Mouse (Mus musculus) MEL-GATA-1-ER (cell line): ENCODE results near the gene Gm8994.

Experiments used
- DNase-seq: peaks from one replicate; pipeline ENCODE4 v3.0.0-alpha.2; 2012; ENCODE audit warnings: low read depth; ENCODE audit errors: extremely low read depth

Gene Gm8994

DNA sequence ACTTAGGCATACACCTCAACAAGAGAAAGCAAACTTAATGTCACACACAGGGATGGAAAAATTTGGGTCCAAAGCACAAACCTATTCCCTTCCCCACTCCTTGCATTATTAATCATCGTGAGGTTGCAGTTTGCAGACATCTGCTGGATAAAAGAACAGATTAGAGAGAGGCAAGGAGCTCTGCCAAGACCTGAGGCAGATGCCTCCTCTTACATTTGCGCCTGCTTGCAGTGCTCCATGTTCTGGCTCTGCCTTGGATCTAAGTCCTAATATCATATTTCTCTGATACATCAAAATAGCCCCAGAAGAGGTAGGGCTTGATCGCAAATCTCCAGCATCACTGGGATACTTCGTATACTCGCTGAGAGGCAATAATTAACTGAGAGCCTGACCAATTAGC, 31.1 kb downstream of the Gm8994 start:
- no peak for DNase-seq

- no peak for DNase-seq
Observed at GRCm38 (mm10) chr6:136363313-136363712, 36.0 kb downstream of the Gm8994 start.

GRCm38 (mm10) chr6:136364008-136364407, 36.7 kb downstream of the Gm8994 start:
- DNase-seq, result no peak

DNA sequence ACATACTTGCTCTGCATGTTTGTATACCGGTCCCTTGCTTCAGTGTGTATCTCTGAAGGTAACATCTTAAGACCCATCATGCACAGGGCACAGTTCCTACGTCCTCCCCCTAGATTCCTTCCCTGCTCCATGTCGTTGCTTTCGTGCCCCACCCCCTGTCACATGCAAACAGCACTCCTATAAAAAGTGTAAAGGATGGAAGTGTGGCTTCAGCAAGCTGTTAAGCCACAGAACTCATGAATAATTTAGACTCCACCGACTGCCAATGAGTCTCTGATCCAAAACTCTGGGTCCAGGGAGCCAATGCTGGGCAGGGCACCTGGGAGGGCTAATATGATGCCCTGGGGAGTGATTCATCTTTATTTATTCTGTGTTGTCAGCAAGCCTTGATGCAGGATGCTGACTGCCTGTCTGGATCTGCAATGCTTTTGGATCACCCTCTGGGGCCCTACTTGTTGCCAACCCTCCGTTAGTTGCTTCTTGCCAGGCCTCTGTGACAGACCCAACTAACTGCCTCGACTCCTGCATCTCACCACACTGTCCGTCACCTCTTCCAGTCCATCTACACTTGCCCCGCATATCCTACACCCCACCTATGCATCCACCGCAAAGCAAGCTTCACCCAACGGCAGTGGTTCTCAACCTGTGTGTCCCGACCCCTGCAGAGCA, 37.2 kb downstream of the Gm8994 start:
- DNase-seq, result no peak

DNA sequence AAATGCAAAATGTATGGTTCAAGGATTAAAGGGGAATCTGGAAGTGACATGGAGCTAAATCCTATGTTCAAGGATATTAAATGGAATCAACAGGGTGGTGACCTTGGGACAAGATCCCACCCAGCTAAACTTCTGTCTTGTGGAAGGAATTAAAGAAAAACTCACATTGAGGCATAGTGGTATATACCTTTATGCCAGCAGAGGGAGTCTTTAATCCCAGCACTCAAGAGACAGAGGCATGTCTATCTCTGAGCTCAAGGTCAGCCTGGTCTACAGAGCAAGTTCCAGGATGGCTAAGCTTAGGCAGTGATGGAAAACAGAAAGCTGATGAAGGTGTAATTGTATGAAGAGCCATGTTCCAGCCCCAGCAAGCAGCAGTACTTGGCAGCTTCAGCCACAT, 48.8 kb downstream of the Gm8994 start:
- no peak for DNase-seq
